Mouse (Mus musculus): ENCODE results near the gene Wdr95. TPM values are rescaled to one million over a fixed set of nuclear protein-coding genes. Genes with fewer than 3 reads are reported as not detected.
"Not testable (repeated sequence)": the region's sequence is repeated elsewhere in the genome, so short reads cannot be mapped to it uniquely, and the experiment has no call there.

Gene Wdr95
- total RNA-seq, 2 experiments from 2014 or later = not detected

GRCm38 (mm10) chr5:149514087-149514671, 14.3 kb upstream of the Wdr95 start:
- DNase-seq (ENCODE audit: low spot score in 2 of 2) = peak; percentile 37 to 42

GRCm38 (mm10) chr5:149514890-149515289, 13.6 kb upstream of the Wdr95 start:
- DNase-seq (ENCODE audit: low spot score in 2 of 2) = no peak

- no peak for DNase-seq (ENCODE audit: low spot score in 2 of 2)
These were observed 11.4 kb upstream of the Wdr95 start for GRCm38 (mm10) chr5:149517116-149517515.

DNA sequence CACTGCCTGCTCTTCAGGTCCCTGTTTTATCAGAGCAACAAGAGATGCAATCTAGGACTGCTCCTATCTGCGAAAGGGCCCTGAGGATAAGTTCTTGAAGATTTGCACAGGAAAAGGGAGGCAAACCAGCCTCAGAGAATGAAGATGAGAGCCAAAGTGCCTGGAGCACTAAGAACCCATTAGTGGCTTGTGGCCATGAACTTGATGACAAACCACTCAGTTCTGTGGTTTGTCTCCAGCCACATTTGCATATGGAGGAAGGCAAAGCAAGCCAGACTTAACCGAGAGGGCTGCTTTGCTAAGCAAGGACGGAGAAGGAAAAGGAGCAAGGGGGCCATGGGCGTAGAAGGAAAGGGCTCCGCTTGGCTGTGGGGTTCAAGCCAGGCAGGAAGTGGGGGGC, 7.7 kb upstream of the Wdr95 start:
- no peak for DNase-seq (ENCODE audit: low spot score in 2 of 2)

DNA sequence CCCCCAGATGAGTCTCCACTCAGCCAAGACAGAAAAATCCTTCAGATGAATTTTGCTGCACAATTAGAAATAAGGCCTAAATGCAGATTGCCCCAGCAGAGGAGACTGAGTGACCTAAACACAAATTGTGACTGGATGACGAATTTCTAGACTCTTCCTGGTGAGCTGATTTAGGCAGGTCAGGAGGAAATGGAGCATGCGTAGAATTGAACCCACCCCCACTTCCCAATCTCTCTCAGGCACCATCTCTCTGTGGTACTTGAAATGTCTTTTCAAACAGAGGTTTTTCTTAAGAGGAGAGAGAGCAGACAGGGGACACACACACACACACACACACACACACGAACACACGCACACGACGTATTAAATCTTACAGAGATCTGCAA, 4.6 kb upstream of the Wdr95 start:
- no peak for DNase-seq (ENCODE audit: low spot score in 2 of 2)

GRCm38 (mm10) chr5:149524242-149524858, 4.1 kb upstream of the Wdr95 start:
- DNase-seq (ENCODE audit: low spot score in 2 of 2) = peak; percentile 74

DNA sequence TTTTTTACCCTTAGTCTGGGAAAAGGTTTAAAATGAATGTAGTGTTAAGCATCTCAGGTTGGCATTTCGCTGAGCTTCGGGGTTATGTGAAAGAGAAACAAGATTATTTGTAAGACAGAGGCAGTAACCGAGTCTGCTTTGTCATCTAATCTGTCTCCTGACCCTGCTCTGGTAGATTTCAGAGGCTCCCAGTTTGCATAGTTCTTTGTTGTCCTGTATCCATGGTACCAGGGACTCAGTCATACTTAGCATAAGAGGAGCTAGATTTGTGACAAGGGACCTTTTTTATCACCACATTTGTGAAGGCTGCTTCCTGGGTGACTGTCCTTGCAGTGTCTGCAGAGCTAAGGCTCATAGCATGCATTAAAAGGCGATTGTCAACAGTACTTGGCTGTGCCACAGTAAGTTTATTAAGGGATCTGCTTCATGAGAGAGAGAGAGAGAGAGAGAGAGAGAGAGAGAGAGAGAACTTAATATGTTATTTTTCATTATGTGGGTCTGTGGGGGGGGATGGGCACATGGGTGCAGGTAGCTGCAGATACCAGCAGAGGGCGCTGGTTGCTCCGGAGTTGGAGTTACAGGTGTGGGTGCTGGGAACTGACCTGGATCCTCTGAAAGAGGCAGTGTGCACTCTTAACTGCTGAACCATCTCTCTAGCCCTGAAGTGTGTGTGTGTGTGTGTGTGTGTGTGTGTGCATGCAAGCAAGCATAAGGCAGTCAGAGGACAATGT, 3.3 kb upstream of the Wdr95 start:
- DNase-seq (ENCODE audit: low spot score in 2 of 2) = no peak

DNA sequence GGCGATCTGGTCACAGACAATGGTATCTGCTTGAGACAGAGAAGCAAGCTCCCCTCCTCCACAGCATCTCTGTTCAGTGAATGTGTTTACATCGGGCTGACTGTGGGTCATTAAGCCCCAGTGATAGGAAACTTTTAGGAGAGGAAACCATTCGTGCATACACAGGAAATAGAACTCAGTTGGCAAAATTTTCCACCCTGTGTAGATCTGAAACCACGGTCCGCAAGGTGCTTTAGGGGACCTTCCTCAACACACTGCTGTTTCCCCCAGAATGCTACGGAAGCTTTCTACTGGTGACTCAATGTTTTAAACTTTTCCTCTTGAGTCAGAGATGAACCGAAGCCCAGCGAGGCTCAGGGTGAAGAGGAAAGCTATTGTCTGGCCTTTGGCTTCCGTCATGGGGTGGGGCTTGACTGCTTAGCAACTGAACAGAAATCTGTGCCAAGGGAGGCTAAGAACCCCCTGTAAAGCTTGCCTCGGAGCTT, 2.0 kb upstream of the Wdr95 start:
- no peak for DNase-seq (ENCODE audit: low spot score in 2 of 2)

- DNase-seq (ENCODE audit: low spot score in 2 of 2) = not testable (repeated sequence)
These were observed 1.2 kb upstream of the Wdr95 start for GRCm38 (mm10) chr5:149527292-149527691.

GRCm38 (mm10) chr5:149533847-149534246, 5.4 kb downstream of the Wdr95 start:
- DNase-seq (ENCODE audit: low spot score in 2 of 2) = no peak

DNA sequence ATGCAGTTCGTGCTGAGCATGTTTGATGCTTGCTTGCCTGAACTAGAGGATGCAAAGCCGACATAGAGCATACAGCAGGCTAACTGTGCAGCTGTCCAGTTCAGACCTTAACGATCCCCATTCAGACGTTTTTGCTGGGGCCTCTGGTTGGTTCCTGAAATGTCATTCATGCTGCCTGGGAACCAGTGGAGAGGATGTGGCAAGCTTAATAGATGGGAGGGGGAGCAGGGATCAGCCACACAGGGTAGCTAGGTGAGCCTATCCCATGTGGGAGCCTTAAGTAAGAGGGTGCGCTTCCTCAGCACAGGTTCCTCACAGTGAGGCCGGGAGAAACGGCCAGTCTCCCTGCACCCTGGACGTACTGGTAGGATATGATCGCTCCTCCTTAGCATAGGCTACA, 7.5 kb downstream of the Wdr95 start:
- no peak for DNase-seq (ENCODE audit: low spot score in 2 of 2)

GRCm38 (mm10) chr5:149537796-149538511, 9.5 kb downstream of the Wdr95 start:
- DNase-seq (ENCODE audit: low spot score in 2 of 2) = no peak

DNA sequence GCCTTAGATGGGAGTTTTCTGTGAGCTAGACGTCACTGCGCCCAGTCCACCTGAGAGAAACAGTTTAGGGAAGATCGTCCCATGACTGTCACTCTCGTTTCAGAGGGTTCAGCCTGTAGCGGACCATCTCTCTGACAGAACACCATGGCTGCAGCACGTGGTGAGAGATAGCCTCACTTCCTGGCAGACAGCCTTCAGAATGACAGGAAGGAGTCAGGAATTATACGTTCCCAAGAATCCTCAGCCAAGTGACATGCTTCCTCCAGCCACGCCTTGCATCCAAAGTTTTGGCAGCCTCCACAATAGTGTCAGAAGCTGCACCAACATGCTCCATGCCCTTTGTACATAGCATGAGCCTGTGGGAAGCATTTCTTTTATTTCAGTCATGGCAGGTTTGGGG, 10.1 kb downstream of the Wdr95 start:
- DNase-seq (ENCODE audit: low spot score in 2 of 2) = no peak

- DNase-seq (ENCODE audit: low spot score in 2 of 2) = no peak
These were observed 10.6 kb downstream of the Wdr95 start for GRCm38 (mm10) chr5:149539051-149539450.

- no peak for DNase-seq (ENCODE audit: low spot score in 2 of 2)
These were observed 22.7 kb downstream of the Wdr95 start for GRCm38 (mm10) chr5:149551179-149551578.

GRCm38 (mm10) chr5:149552742-149553141, 24.3 kb downstream of the Wdr95 start:
- peak in 1 of 2 experiments; percentile 27 for DNase-seq (ENCODE audit: low spot score in 2 of 2)

GRCm38 (mm10) chr5:149553373-149553772, 24.9 kb downstream of the Wdr95 start:
- no peak for DNase-seq (ENCODE audit: low spot score in 2 of 2)

GRCm38 (mm10) chr5:149554397-149554796, 25.9 kb downstream of the Wdr95 start:
- DNase-seq (ENCODE audit: low spot score in 2 of 2) = no peak

GRCm38 (mm10) chr5:149560903-149561588, 32.6 kb downstream of the Wdr95 start:
- no peak for DNase-seq (ENCODE audit: low spot score in 2 of 2)

DNA sequence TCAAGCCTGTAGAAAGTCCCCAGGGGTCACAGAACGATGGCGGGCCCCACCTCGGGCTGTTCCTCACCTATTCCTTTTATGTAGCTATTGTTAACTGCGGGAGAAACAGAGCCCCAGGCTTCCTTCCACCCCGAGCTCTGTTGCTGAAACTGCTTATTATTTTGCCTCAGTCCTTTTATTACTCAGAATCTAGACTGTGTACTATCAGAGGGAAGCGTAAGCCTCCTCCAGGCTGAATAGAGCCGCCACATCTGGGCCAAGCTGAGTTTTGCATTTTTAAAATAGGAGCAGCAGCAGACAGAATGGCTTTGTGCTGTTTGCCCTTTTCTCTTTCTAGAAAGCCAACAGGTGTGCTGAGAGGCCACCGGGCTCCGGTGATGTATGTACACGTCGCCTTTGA, 37.5 kb downstream of the Wdr95 start:
- no peak for DNase-seq (ENCODE audit: low spot score in 2 of 2)

GRCm38 (mm10) chr5:149566957-149567356, 38.5 kb downstream of the Wdr95 start:
- DNase-seq (ENCODE audit: low spot score in 2 of 2) = peak in 1 of 2 experiments; percentile 3

Data from adrenal gland, adult 18-20 months (tissue).